Mouse (Mus musculus) retina, embryonic 14.5 days (tissue): ENCODE data around the gene Zfp58.
A peak's percentile ranks its signal among the peaks of the same experiment; 100 is the strongest.
"Not testable (repeated sequence)": the region's sequence is repeated elsewhere in the genome, so short reads cannot be mapped to it uniquely, and the experiment has no call there.

Experiments
- DNase-seq: peaks from one replicate; pipeline ENCODE4 v3.0.0-alpha.2; 2015; ENCODE audit warnings: low spot score

The Zfp58 gene

DNA sequence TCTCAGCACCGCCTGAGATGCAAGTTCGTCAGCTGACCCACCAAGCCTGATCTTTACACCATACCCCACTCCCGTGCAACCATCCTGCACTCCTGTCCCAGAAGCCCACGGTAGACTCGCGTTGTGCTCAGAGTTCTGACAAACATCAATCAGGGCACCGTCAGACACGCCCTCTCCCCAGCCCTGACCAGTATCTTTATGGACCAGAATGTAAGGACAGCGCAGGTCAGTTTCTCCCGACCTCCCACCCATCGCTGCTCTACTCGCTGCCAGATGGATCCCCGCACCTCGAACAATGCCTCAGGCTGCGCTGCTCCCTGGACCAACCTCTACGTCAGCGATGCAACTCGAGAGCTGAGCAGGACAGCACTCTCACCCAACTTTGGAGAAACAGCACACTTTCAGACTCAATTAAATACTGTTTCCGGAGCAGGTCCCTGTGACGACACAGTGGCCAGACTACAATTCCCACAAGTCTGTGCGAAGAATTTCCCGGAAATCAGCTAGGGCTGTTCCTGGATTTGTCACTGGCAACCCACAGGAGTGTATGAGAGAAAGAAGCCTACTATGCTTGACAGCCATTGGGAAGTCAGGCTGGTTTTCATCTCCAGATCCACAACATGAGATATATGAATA lies at the start of gene Zfp58:
TSS of gene Zfp58 (minus strand) at position 472 of the 636 bp plus-strand sequence.
- peak; percentile 90 for DNase-seq

DNA sequence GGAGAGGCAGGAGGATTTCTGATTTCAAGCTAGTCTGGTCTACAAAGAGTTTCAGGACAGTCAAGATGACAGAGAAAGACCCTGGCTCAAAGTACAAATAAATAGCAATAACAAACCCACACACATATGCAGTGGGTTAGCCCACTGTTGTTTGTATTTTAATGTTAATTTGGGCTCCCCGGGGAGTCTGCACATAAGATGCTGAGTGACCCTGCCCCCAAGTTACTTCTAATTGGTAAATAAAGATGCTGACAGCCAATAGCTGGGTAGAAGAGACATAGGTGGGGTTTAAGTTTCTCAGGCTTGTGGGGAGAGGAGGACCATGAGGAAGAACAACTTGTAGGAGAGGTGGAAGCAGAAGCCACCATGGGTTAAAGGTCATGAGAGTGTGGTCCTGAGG lies 45.6 kb upstream of the Zfp58 start:
- no peak for DNase-seq

DNA sequence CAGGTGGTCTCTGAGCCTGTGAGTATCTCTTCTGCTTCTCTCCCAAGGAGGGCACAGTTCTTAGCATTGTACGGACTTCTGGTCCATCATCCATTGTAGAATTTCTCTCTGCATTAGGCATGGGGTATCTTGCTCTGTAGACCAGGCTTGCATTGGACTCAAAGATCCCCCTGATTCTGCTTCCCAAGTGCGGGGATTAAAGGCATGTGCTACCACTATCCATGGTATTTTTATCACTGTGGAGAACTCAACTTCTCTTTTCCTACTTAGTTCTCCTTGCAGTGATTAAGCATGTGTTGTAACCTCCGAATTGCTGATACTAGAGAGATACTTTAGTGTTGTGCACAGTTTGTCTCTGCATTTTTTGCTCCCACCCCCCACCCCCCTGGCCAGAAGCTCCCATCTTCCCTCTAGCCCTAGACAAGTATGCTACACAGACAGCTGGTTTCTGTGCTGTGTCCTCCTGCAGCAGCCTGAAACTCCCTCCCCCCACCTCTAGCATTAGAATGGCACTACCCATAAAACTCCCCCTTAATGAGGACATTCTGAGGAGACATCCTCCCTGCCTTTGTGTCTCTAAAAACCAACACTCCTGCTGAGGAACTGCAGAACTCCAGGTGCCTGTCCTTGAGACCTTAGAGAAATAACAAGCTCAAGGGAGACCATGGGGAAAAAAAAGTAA lies 26.8 kb upstream of the Zfp58 start:
- no peak for DNase-seq

DNA sequence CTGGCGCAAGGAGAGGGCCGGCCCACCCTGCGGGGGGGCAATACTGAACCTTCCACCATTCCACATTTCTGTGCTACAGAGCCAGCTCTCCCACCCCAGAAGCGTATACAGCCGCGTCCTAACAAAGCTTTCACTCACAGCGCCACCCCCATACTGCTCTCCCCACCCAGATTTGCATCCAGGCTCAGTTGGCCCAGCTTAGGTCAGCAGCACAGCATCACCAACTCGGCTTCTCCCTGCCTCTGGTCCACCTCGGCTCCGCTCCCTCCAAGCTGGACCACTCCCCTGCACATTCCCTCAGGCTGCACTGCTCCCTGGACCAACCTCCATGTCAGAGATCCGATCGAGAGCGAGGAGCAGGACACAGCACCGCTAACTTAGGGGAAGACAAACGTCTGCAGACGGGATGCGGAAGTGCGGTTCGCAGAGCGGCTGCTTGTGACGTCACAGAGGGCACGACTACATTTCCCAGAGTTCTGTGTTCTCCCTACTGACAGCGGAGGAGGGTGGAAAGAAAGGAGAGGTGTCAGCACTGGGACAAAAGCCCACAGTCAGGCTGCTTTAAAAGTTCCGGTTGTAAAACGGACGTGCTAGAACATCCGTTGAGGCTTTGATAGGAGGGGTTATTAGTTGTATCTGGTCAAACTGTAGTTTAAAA lies 25.5 kb upstream of the Zfp58 start, which contains the start of the genes Gm26965 and Zfp87:
TSS of gene Gm26965 (minus strand) at position 399 of the 658 bp plus-strand sequence.
TSS of gene Zfp87 (minus strand) at position 425 of the 658 bp plus-strand sequence.
- peak; percentile 95 for DNase-seq

DNA sequence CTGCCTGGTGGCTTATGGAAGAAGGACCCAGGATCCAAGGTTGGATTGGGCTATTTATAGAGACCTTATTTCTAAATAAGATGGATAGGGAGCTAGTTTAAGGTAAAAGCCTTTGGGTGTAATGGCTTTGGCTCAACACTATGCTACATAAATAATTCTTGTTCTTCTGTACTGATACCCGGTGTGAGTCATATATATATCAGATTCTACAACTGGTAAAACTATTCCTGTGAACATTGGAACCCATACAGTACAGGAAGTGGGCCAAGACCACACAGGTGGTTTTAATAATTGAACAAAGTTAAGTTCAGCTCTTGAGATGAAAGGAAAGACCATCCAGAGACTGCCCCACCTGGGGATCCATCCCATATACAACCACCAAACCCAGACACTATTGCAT lies 553 bp upstream of the Zfp58 start:
- DNase-seq, result no peak

DNA sequence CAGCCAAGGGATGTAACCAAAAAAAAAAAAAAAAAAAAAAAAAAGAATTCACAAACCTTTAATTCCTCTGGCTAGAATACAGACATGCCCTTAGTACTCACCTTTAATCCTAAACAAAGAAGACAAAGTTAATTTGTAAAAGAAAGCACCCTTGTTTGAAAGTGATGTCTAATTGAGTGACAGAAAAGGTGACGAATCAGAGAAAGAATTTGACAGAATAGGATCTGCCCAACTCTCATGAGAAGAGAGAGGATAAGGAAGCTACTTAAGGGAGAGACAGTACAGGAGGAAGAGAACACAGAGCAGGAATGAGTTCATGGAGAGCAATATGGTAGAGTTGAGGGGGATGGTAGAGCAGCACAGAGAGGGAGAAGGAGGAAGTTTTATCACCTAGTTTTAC lies 4.7 kb downstream of the Zfp58 start:
- no peak for DNase-seq

DNA sequence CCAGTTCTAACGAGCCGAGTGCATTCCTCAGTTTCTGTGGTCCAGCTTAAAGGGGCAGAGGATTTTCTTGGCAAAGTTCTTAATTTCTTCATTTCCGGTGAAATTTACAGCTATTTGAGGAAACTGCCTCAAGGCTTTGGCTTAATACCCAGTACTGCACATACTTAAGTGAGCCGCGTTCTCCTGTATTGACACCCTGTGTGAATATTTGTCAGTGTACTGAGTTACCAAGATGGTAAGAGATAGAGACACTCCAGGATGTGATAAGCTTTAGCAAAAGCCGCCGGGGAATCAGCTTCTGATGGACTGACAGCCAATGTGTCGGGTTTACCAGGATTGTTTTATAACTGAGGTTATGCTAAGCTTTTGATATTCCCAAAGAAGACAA lies 15.9 kb downstream of the Zfp58 start:
- no peak for DNase-seq

DNA sequence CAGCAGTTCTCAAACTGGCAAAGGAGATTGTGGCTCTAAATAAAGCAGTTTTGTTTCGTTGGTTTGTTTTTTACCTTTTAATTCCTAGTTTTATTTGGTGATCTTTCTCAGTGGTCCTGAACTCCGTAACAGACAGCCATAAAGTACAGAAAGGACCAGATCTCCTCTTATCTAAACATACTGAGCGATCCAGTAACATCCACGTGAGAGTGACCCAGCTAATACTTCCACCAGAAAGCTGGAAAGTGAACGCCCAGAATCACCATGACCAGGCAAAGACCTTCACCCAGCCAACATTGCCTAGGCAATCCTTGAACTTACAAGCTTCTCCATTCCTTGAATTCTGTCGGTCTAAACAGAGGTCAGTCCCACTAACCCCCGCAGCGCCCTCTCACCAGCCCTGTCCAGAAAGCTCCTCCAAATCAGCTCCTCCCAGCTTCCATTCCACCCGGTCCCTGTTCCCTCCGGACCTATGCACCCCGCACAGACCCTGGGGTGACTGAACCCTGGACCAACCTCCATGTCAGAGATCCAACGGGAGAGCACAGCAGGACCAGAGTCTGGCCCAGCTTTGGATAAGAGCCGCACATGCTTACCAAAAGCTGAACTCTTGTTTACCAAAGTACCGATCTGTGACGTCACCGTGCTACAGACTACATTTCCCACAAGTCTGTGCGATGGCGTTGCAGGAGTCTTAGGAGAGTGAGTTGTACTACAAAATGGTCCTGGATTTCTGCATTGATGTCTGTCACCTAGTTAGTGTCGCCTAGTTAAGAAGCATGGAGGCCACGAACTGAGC lies 16.5 kb downstream of the Zfp58 start, which contains the start of gene Zfp874b:
TSS of gene Zfp874b (minus strand) at position 634 of the 799 bp plus-strand sequence.
- DNase-seq, result peak; percentile 87

DNA sequence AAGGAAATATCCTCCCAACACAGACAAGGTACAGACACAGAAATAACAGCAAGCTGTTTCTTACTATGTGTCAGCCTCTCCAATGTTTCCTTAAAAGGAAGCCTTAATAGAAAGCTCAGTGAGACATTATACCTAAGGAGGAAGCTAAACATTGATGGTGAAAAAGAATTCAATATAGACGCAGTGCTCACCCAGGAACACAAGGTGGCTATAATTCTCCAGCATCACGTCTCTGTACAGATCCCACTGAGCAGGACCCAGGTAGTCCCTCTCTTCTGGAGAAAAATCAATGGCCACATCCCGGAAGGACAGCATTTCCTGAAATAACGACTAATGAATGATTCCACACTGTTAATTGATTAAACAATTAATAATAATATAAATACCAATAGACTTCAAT lies 18.8 kb downstream of the Zfp58 start:
- peak; percentile 10 for DNase-seq

DNA sequence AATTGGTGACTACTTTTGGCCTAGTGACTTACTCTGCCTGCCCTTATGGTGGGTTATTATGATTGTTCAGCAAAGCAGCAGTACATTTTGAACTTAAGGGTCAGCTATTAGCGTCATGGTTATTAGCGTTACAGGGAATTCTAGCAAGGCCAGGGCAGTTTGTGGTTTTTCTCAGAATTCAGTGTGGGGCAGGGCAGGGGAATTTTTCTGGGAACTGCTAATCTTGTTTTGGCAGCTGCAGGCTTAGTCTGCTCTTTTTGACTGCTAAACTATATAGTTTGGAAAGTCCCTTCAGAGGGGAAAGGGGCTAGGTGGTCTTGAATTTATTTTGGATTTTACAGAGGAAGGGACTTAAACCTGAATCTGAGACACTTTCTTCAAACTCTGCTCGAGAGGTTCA lies 31.1 kb downstream of the Zfp58 start:
- DNase-seq, result no peak

DNA sequence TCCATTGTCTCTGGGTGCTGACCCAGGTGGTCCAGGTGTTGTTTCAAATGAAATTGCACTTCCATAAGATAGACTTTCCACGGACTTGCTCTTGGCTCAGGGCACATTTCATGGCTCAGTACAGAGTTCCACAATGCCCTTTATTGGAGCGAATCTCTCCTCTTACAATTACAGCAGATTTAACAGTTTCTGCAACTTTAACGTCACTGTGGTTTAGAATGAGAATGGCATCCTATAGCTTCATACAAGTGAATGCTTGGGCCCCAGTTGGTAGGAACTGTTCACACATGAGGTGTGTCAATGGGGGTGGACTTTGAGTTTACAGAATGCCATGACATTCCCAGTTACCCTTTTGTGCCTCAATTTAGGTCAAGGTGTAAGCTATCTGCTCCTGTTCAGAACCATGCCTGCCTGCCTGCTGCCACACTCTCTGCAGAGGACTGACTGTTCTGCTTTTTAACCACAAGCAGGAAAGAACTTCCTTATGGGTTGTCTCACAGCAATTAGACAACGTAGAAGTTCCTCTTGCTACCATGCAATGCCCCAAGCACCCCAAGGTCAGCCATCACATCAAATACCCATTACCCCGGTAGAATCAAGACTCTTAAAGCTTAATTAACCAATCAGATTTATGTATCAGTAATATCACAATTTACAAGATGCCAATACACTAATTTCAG lies 36.7 kb downstream of the Zfp58 start:
- not testable (repeated sequence) for DNase-seq

DNA sequence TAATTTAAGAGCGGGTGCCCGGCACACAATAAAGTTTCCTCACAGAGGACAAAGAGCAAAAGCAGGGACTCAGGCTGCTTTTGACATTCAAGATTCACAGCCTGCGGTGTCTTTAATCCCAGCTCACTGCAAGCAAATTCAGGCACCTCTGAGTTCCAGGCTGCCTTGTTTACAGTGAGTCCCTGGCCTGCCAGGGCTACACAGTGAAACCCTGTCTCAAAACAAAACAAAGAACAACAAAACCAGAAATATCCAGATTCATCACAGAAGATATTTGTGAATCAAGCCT lies 48.4 kb downstream of the Zfp58 start:
- DNase-seq, result no peak

DNA sequence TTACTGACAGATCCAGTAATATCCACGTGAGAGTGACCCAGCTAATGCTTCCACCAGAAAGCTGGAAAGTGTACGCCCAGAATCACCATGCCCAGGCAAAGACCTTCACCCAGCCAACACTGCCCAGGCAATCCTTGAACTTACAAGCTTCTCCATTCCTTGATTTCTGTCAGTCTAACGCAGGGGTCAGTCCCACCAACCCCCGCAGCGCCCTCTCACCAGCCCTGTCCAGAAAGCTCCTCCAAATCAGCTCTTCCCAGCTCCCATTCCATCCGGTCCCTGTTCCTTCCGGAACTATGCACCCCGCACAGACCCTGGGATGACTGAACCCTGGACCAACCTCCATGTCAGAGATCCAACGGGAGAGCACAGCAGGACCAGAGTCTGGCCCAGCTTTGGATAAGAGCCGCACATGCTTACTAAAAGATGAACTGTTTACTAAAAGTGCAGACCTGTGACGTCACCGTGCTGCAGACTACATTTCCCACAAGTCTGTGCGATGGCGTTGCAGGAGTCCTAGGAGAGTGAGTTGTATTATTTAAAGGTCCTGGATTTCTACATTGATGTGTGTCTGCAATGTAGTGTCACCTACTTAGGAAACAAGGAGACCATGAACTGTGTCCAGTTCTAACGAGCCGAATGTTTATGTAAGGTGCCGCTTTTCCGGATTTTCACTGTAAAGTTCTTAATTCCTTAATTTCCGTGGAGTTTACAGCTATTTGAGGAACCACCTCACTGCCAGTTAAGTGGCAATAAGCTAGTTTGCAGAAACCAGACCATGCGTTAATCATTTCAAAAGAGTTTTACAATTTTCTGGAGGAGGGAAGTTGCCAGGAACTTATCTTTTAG lies 49.0 kb downstream of the Zfp58 start, which contains the start of gene Zfp874a:
TSS of gene Zfp874a (minus strand) at position 453 of the 849 bp plus-strand sequence.
- peak; percentile 86 for DNase-seq
